Mouse (Mus musculus): ENCODE data around the gene Gpat3.

The Gpat3 gene

GRCm38 (mm10) chr5:100916416-100916815, 70.9 kb downstream of the Gpat3 start:
- DNase-seq (ENCODE audit: low spot score) = no peak

DNA sequence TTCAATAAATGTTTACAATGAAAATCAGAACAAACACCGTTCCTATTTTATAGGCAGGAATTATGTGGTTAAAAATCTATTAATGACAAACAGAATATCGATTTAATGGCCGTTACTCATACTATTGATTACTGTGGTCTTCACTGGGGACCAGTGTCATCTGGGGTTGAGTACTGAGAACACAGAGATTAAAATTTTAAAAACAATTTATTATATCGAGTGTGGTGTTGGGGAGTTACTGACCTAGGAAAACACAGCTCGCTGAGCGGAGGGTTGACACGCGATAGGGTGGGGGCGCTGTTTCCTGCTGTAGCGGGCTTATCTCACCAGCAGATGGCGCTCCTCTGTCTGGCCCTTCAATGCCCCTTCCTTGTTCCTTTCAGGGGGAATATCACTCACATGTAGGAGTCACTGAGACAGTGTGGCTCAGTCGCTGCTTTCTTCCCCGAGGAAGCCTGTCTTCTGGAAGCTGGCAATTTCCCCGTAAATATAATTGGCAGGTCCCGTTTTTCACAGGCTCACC, 71.8 kb downstream of the Gpat3 start:
- no peak for DNase-seq (ENCODE audit: low spot score)

DNA sequence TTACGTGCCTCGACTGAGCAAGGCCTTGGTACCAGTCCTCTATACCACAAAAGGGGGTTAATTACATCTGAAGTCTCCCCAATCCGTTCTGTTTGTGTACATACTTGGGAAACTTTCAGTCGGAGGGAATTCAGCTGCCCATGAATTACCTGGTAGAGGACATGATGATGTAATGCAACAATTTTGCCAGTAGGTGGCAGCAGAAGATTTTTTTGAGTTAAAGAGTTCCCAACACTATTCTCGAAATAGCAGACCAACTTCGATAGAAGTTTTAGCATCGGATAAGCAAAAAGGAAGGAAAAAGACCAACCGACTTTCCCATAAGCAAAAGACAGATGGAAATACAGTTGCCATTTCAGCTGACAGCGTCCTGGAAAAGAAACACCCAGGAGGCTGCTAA, 73.6 kb downstream of the Gpat3 start:
- no peak for DNase-seq (ENCODE audit: low spot score)

- no peak for DNase-seq (ENCODE audit: low spot score)
Observed at GRCm38 (mm10) chr5:100929698-100930097, 84.2 kb downstream of the Gpat3 start.

DNA sequence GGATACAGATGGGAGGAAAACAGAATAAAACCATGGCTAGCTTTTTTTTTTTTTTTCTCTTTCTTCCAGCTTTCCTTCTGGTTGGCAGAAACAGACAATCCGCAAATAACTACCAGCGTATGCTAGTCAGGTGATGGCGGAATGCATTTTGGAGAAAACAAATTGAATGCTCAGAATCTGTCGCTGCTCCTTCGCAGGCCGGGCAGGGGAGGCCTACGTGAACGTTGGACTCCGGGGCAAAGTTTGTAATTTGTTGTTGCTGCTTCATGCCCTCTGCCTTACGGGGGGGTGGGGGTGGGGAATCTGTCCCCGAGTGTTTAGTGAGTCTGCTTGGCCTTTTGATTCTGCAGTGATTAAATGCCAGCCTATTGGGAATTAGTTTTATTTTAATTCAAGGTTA, 98.2 kb downstream of the Gpat3 start:
- no peak for DNase-seq (ENCODE audit: low spot score)

- DNase-seq (ENCODE audit: low spot score) = no peak
Observed at GRCm38 (mm10) chr5:100945336-100945735, 99.8 kb downstream of the Gpat3 start.

Data from urinary bladder, postnatal 10 days (tissue).